Mouse (Mus musculus) cerebellum, adult 11-12 months (tissue): ENCODE results near the gene Ppard.

ENCODE experiments used
- DNase-seq: peaks from one replicate; pipeline ENCODE4 v3.0.0; 2022

The Ppard gene

DNA sequence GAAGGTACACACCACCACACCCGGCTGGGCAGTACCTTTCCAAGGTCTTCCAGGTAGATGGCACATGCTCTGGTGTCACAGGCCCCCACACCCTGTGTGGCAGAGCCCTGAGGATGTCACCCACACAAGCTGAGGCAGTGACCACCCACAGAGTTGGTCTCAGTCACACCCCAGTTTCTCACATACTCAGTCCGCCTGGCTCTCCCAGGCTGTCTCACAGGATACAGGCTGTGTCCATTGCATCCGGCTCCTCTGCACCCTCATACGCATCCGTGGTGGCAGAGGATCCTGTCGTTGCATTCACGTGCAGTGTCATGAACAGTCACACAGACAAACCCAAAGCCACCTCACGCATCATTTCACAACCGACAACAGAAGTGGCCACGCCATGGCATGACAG lies 114.8 kb downstream of the Ppard start:
- DNase-seq: no peak

DNA sequence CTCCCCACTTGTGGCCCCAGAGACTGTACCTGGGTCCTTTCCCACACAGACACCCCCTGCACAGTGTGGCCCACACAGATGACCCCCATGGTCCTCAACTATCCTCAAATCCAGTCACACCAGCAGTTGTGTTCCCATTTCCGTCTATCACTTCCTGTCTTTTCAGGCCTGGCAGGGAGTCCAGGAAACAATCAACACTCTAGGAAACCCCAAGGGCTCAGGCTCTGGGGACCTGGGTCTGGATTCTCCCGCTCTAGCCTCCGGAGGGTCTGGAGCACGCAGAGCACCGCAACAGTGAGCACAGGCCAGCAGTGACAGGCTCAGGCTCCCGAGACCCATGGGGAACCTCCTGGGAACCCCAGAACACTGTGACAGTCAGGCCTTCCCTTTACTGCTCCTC lies 115.7 kb downstream of the Ppard start:
- DNase-seq: no peak

DNA sequence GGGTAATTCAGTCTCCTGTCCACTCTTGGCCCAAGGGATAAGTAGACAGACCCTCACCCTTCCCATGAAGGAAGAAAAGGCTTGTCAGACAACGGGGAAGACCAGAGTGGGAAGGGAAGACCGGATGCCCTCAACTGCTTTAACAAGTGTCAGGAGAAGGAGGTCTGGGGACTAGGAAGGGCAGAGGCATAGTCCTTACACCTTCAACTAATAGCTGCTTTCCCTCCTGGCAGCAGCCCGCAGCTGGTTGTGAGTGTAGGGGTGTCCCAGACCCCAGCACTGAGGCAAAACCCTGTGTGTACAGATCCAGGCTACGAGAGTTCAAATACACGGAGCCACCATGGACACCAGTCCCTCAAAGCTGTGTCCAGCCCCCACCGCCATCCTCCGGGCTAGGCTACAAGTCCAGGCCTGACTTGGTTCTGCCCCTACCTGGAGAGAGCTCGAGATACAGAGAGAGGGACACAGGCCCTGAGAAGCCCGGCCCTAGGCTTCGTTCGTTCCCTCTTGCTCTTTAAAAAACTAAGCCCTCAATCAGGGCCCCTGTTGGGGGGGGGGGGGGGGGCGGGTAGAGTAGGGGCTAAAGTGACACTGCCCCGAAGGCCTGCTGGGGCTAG lies 116.9 kb downstream of the Ppard start:
- no peak for DNase-seq

DNA sequence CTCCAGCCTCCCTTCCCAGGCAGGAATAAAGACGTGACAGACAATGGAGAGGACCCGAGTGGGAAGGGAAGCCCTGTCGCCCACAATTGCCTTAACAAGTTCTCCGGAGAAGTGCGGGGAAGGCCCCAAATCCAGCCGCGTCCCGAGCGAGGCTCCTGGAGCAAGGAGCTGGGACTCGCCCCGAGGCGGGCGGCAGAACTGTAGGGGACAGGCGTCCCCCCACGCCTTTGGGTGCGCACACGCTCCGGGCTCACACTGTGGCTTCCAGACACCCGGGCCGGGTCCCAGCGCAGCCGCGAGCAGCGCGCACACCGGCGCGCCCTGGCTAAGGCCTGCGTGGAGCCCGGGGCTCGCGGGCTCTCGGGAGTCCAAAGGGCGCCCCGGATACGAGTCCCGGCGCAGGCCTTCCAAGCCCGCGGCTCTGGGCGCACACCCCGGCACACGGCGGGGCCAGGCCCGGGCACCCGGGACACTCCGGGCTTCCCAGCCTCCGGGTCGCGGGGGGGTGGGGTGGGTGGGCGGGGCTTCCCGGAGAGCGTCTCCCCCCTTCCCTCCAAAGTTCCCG lies 117.5 kb downstream of the Ppard start:
- no peak for DNase-seq

DNA sequence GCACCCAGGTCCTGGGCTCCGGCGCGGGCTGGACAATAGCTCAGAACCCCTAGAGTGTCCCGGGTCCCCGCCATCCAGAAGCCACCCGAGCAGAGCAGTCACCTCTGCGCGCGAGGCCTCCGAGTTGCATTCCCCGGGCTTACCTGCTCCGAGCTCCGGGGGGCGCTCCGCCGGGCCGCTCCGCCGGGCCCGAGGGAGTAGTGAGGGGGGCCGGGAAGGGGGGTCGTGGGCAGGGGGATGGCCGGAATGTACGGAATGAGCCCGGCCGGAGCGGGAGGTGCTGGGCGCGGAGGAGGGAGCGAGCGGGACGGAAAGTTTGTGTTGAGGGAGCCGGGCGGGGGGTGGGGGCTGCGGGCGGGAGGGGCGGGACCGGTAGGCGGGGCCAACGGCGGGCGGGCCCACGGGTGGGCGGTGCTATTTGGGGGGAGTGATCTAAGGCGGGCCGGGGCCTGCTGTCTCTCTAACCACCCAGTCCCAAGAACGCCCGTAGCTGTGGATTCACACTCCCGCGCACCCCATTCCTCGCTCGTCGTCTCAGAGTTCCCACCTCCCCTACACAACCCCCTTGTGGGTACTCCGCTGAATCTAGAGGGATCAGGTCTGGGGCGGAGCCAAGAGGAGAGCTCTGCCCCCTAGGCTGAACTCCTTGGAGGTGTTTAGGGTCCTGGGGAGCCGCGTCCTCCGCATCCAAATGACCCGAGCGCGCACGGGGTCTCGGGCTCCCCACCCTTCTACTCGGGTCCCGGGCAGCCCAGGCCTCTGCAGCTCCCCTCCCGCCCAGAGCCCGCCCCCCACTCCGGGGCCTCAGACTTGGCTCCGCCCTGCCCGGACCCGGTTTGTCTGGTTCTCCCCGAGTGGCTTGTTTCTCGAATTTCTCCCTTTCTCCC lies 118.2 kb downstream of the Ppard start, which contains the start of gene Tead3:
TSS of gene Tead3 (minus strand) at position 352 of the 887 bp plus-strand sequence.
- no peak for DNase-seq
